Mouse (Mus musculus) ES-Bruce4 (cell line): ENCODE results near the gene Srsf9. TPM values are rescaled to one million over a fixed set of nuclear protein-coding genes. Genes with fewer than 3 reads are reported as not detected.

Source experiments
- H3K27ac ChIP-seq: 2 replicates; pipeline ENCODE4 v1.5.1; 2012; ENCODE audit warnings: low read length, inconsistent platforms; ENCODE audit not compliant: insufficient read depth
- H3K27me3 ChIP-seq: 2 replicates; pipeline ENCODE4 v1.6.1; 2012; ENCODE audit warnings: mild to moderate bottlenecking, low read length, inconsistent platforms; ENCODE audit not compliant: control insufficient read depth, poor library complexity, insufficient read depth, severe bottlenecking
- H3K36me3 ChIP-seq: 2 replicates; pipeline ENCODE4 v1.6.1; 2012; ENCODE audit warnings: inconsistent platforms, mild to moderate bottlenecking, low read length, moderate library complexity; ENCODE audit not compliant: control insufficient read depth, poor library complexity, insufficient read depth, severe bottlenecking
- H3K4me1 ChIP-seq: one replicate; pipeline ENCODE4 v1.8.1; 2011; ENCODE audit warnings: low read length; ENCODE audit not compliant: control insufficient read depth, insufficient read depth
- H3K4me3 ChIP-seq: 2 replicates; pipeline ENCODE4 v1.5.1; 2011; ENCODE audit warnings: low read depth, mild to moderate bottlenecking, low read length
- H3K9ac ChIP-seq: 2 replicates; pipeline ENCODE4 v1.6.1; 2012; ENCODE audit warnings: low read depth, mild to moderate bottlenecking, inconsistent platforms; ENCODE audit not compliant: poor library complexity, severe bottlenecking
- H3K9me3 ChIP-seq: replicated peaks from 2 replicates; pipeline ENCODE4 v1.6.1; 2012; ENCODE audit warnings: mild to moderate bottlenecking, low read length, inconsistent platforms; ENCODE audit not compliant: control insufficient read depth, poor library complexity, insufficient read depth, severe bottlenecking
- CTCF ChIP-seq: IDR thresholded peaks from one replicate; pipeline ENCODE4 v1.8.1; 2011; ENCODE audit warnings: low read depth, low read length
- EP300 ChIP-seq: IDR thresholded peaks from 2 replicates; pipeline ENCODE4 v1.6.1; 2011; ENCODE audit warnings: low read depth, low read length; ENCODE audit not compliant: insufficient read depth
- POLR2A ChIP-seq: IDR thresholded peaks from one replicate; pipeline ENCODE4 v1.8.1; 2011; ENCODE audit warnings: low read length; ENCODE audit not compliant: insufficient read depth
- polyA plus RNA-seq: library from polyadenylated mRNA; stranded (reverse); fragments of >200 nt; gene quantifications from 2 replicates; pipeline ENCODE4 v1.2.4, GENCODE M21; 2011; ENCODE audit warnings: low read depth; ENCODE audit not compliant: missing spikeins, insufficient read depth, insufficient read length

Gene Srsf9
- polyA plus RNA-seq, 1 experiment = 111 TPM

- Histone ChIP-seq H3K9ac (peak overlapping the region; percentile 65), H3K27ac (peak overlapping the region; percentile 10), H3K4me3 (peak overlapping the region; percentile 69), H3K9me3 (no peaks in the 10 kb centered on the region), H3K4me1 (no peaks in the 10 kb centered on the region), H3K36me3 (peaks cover 16% of the 10 kb centered on the region), H3K27me3 (no peaks in the 10 kb centered on the region)
- TF ChIP-seq CTCF = no peak
These were observed 22.2 kb downstream of the Srsf9 start for GRCm38 (mm10) chr5:115349225-115349555.

DNA sequence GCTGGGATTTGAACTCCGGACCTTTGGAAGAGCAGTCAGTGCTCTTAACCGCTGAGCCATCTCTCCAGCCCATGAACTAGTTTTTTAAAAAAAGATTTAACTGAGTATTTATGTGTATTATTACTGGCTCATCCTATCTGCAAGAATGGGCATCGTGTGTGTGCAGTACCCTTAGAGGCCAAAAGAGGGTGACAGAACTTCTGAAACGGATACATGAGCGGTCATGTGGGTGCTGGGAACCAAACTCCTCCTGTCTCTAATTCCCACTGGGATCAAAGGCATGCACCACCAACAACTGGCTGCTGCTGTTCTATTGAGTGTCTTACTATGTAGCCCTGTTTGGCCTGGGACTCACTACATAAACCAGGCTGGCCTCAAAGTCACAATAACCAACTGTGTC, 24.4 kb downstream of the Srsf9 start:
- no peaks in the 10 kb centered on the region for H3K36me3 ChIP-seq
- H3K9ac ChIP-seq = no peak overlapping the region
- H3K27ac ChIP-seq = no peak overlapping the region
- no peaks in the 10 kb centered on the region for H3K9me3 ChIP-seq
- H3K27me3 ChIP-seq = no peaks in the 10 kb centered on the region
- no peak overlapping the region for H3K4me3 ChIP-seq
- TF ChIP-seq POLR2A (no peak), CTCF (peak; percentile 24)
- H3K4me1 ChIP-seq = no peaks in the 10 kb centered on the region

GRCm38 (mm10) chr5:115355070-115355469, 28.1 kb downstream of the Srsf9 start:
- Histone ChIP-seq H3K9ac (no peak overlapping the region), H3K9me3 (no peaks in the 10 kb centered on the region), H3K4me1 (no peaks in the 10 kb centered on the region), H3K36me3 (no peaks in the 10 kb centered on the region), H3K27ac (no peak overlapping the region), H3K27me3 (no peaks in the 10 kb centered on the region), H3K4me3 (no peak overlapping the region)
- TF ChIP-seq CTCF (no peak), POLR2A (no peak), EP300 (no peak)

DNA sequence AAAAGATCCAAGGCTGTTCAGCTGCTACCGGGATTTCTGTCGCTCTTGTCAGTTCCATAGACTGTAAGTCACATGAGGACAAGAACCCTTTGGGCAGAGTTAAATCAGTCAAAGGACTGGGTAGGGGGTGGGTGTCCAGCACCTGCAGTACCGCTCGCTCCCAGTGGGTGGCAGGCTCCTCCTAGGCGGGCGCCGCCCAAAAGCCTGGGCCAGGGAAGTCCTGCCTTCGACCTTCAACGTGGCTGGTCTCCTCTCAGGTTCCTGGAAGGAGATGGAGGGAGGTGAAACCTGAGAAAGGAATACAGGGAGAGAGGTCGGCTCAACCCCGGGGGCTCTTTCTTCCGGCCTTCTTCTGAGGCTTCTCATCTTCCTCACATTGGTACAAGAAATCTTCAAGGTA, 31.9 kb downstream of the Srsf9 start:
- Histone ChIP-seq H3K27me3 (no peaks in the 10 kb centered on the region), H3K9me3 (no peaks in the 10 kb centered on the region), H3K9ac (peak overlapping the region; percentile 11; the same call in 1 of the 2 replicates), H3K36me3 (no peaks in the 10 kb centered on the region), H3K4me3 (no peak overlapping the region), H3K4me1 (no peaks in the 10 kb centered on the region), H3K27ac (peak overlapping the region; percentile 76)
- TF ChIP-seq POLR2A (no peak), CTCF (peak; percentile 81), EP300 (peak; percentile 58)

DNA sequence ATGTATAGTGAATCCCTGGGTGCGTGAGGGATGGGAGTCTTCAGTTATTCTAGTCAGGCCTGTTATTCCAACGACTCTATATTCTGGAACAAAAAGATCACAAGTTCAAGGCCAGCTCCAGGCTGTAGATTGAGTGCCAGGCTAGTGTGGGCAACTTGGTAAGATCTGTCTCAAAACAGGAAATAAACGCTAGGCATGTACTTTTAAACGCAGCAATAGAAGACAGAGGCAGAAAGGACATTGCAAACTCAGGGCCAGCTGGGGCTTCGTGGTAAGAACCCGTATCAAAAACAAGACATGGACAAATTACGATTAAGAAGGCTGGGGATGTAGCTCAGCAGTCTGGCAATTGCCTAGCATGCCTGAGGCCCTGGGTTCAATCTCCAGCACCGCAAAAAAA, 32.5 kb downstream of the Srsf9 start:
- peak overlapping the region; percentile 76 for H3K27ac ChIP-seq

DNA sequence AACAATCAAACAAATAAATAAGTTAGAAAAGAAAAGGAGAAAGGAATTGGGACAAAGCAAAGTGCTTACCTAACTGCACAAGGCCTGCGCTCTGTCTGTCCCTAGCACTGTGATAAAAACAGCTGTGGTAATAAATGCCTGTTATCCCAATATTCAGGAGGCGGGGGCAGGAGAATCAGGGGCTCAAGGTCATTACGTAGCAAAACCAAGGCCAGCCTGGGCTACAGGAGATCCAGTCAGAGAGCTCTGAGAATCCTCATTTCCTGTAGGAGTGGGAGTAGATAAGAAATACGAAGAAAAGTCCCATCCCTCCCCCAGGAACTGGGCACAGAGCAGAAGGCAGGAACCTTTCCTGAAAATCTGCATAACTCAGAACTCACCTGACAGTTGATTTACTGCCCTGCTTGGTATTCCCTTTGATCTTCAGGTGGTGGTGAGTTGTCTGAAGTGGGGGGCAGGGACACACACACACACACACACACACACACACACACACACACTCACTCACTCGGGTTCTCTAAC, 32.9 kb downstream of the Srsf9 start:
- peak overlapping the region; percentile 11; the same call in 1 of the 2 replicates for H3K9ac ChIP-seq
- H3K27me3 ChIP-seq = no peaks in the 10 kb centered on the region
- H3K9me3 ChIP-seq = no peaks in the 10 kb centered on the region
- no peaks in the 10 kb centered on the region for H3K36me3 ChIP-seq
- no peaks in the 10 kb centered on the region for H3K4me1 ChIP-seq
- TF ChIP-seq CTCF (no peak), EP300 (no peak), POLR2A (no peak)
- H3K27ac ChIP-seq = no peak overlapping the region
- H3K4me3 ChIP-seq = no peak overlapping the region

More for the DNA sequence above, 32.5 kb downstream of the Srsf9 start:
- Histone ChIP-seq H3K27me3 (no peaks in the 10 kb centered on the region), H3K9ac (peak overlapping the region; percentile 11; the same call in 1 of the 2 replicates), H3K4me3 (no peak overlapping the region), H3K9me3 (no peaks in the 10 kb centered on the region), H3K36me3 (no peaks in the 10 kb centered on the region), H3K4me1 (no peaks in the 10 kb centered on the region)
- no peak for TF ChIP-seq CTCF
- no peak for TF ChIP-seq POLR2A
- no peak for TF ChIP-seq EP300
